Mouse (Mus musculus) CH12.LX (cell line): Measurements from ENCODE around the gene Rabep1.

ENCODE experiments used
- CTCF ChIP-seq, 2 experiments: IDR thresholded peaks in 1 of 2; conservative IDR thresholded peaks in 1 of 2; 2 replicates each; pipeline ENCODE4 v1.5.1; 2011 to 2012; ENCODE audit warnings: low read depth in 2 of 2, low read length in 2 of 2, improper control_type of control experiment in 1 of 2, inconsistent platforms in 1 of 2, mild to moderate bottlenecking in 1 of 2, moderate library complexity in 1 of 2
- MXI1 ChIP-seq: IDR thresholded peaks from 2 replicates; pipeline ENCODE4 v1.6.1; 2011; ENCODE audit warnings: mild to moderate bottlenecking, low read depth, low read length, improper control_type of control experiment
- POLR2A ChIP-seq: IDR thresholded peaks from 2 replicates; pipeline ENCODE4 v1.6.1; 2011; ENCODE audit warnings: low read depth, mild to moderate bottlenecking, improper control_type of control experiment, low read length

GRCm38 (mm10) chr11:70877670-70878069, 33.1 kb downstream of the Rabep1 start:
- TF ChIP-seq CTCF (conservative IDR thresholded peaks at IDR 0.05 in 1 of 2, IDR thresholded peaks at IDR 0.05 in 1 of 2; ENCODE audit: low read depth in 2 of 2, low read length in 2 of 2), result no peak
- TF ChIP-seq POLR2A, result no peak
- TF ChIP-seq MXI1, result no peak
